Mouse (Mus musculus) lung, embryonic 14.5 days (tissue): ENCODE measurements around the gene Mob4. TPM values are rescaled to one million over a fixed set of nuclear protein-coding genes. Genes with fewer than 3 reads are reported as not detected.

Experiments
- ATAC-seq: fragments of 200-750 bp; cut with Nextera tagmentation; 2 replicates; pipeline ENCODE4 v1.8.0; 2017; ENCODE audit warnings: mild to moderate bottlenecking, moderate TSS enrichment, moderate library complexity; ENCODE audit not compliant: insufficient read depth
- DNase-seq: peaks from one replicate; pipeline ENCODE4 v3.0.0-alpha.2; 2015
- H3K27ac ChIP-seq: fragments of 300-500 bp; sonication (generic); 2 replicates; pipeline ENCODE4 v1.5.1; 2014; ENCODE audit warnings: low read depth, mild to moderate bottlenecking, moderate library complexity
- H3K27me3 ChIP-seq: fragments of 300-500 bp; sonication (generic); 2 replicates; pipeline ENCODE4 v1.6.1; 2014; ENCODE audit warnings: low read length, control low read depth; ENCODE audit not compliant: insufficient read depth
- H3K36me3 ChIP-seq: fragments of 300-500 bp; sonication (generic); 2 replicates; pipeline ENCODE4 v1.6.1; 2014; ENCODE audit warnings: control low read depth; ENCODE audit not compliant: insufficient read depth
- H3K4me1 ChIP-seq: fragments of 300-500 bp; sonication (generic); 2 replicates; pipeline ENCODE4 v1.6.1; 2014; ENCODE audit warnings: antibody characterized with exemption, control low read depth; ENCODE audit not compliant: insufficient read depth
- H3K4me2 ChIP-seq: fragments of 300-500 bp; sonication (generic); 2 replicates; pipeline ENCODE4 v1.6.1; 2014; ENCODE audit warnings: mild to moderate bottlenecking
- H3K4me3 ChIP-seq: fragments of 300-500 bp; sonication (generic); 2 replicates; pipeline ENCODE4 v1.5.1; 2014; ENCODE audit warnings: low read depth, low read length
- H3K9ac ChIP-seq: fragments of 300-500 bp; sonication (generic); 2 replicates; pipeline ENCODE4 v1.6.1; 2014
- H3K9me3 ChIP-seq: fragments of 300-500 bp; sonication (generic); 2 replicates; pipeline ENCODE4 v1.6.1; 2016; ENCODE audit warnings: low read depth, low read length, control low read depth
- CTCF ChIP-seq: IDR thresholded peaks from 2 replicates; pipeline ENCODE4 v1.5.1; 2016; ENCODE audit warnings: antibody characterized with exemption, low read depth
- WGBS: fragments of 180-500 bp; shearing (Covaris S2); extraction: QIAGEN DNeasy Blood & Tissue Kit; methylation state at CpG from one replicate; pipeline ENCODE4 v1.1.7; 2014; 5-methylcytosine and 5-hydroxymethylcytosine counted together
- polyA plus RNA-seq: library from polyadenylated mRNA; unstranded; fragments of >200 nt; fragmentation: Nextera tagmentation; extraction: Ambion mirVana; gene quantifications from 2 replicates; pipeline ENCODE4 v1.2.1, GENCODE M21; 2014

Gene Mob4
- polyA plus RNA-seq, 1 experiment from 2014 or later = 141 TPM

- Histone ChIP-seq H3K27me3 (no peaks in the 10 kb centered on the region), H3K27ac (peak overlapping the region; percentile 21; the same call in 1 of the 2 replicates), H3K36me3 (no peaks in the 10 kb centered on the region), H3K9ac (no peak overlapping the region), H3K4me3 (no peak overlapping the region), H3K4me2 (no peak overlapping the region), H3K9me3 (no peaks in the 10 kb centered on the region), H3K4me1 (peaks cover 6% of the 10 kb centered on the region; the same call in 1 of the 2 replicates)
- DNase-seq (peak; percentile 44), ATAC-seq (no peak)
- 50% methylated on average over 6 of the region's 6 CpGs for WGBS
- no peak for TF ChIP-seq CTCF
These were observed 65.4 kb downstream of the Mob4 start for GRCm38 (mm10) chr1:55196327-55197003.

GRCm38 (mm10) chr1:55198719-55199118 is 67.7 kb downstream of the Mob4 start:
- DNase-seq = no peak
- Histone ChIP-seq H3K9ac (no peak overlapping the region), H3K4me2 (no peak overlapping the region), H3K9me3 (no peaks in the 10 kb centered on the region), H3K4me1 (peaks cover 5% of the 10 kb centered on the region), H3K4me3 (no peak overlapping the region), H3K27me3 (no peaks in the 10 kb centered on the region), H3K36me3 (0 out of 2 replicates have a peak, but pooled peaks cover 2% of the 10 kb centered on the region), H3K27ac (no peak overlapping the region)
- WGBS = 46% methylated on average over 3 of the region's 3 CpGs
- no peak for TF ChIP-seq CTCF
- no peak for ATAC-seq

- Histone ChIP-seq H3K4me1 (peaks cover 5% of the 10 kb centered on the region), H3K36me3 (peaks cover 16% of the 10 kb centered on the region; the same call in 1 of the 2 replicates), H3K4me3 (no peak overlapping the region), H3K27ac (peak overlapping the region; percentile 82), H3K9me3 (no peaks in the 10 kb centered on the region), H3K9ac (no peak overlapping the region), H3K4me2 (peak overlapping the region; percentile 32; the same call in 1 of the 2 replicates), H3K27me3 (no peaks in the 10 kb centered on the region)
- no peak for TF ChIP-seq CTCF
- peak; percentile 84 for DNase-seq
- WGBS = 50% methylated on average over 18 of the region's 18 CpGs
- peak; percentile 66 for ATAC-seq
These were observed 71.1 kb downstream of the Mob4 start for GRCm38 (mm10) chr1:55201850-55202752.

Other genes starting within 250 kb of the Mob4 start
- gene Ankrd44, start 204.8 kb upstream of the Mob4 start, polyA plus RNA-seq = 18.3 and 22.2 TPM in 2 replicates
- 313 and 342 TPM in 2 replicates for gene Sf3b1, start 103.8 kb upstream of the Mob4 start, polyA plus RNA-seq
- 21.1 and 22.9 TPM in 2 replicates for gene Coq10b, start 78.5 kb upstream of the Mob4 start, polyA plus RNA-seq
- gene Hspe1, start 43.1 kb upstream of the Mob4 start, polyA plus RNA-seq = 435 and 439 TPM in 2 replicates
- gene Hspd1, start 43.0 kb upstream of the Mob4 start, polyA plus RNA-seq = 312 and 315 TPM in 2 replicates
- gene Rftn2, start 95.6 kb downstream of the Mob4 start, polyA plus RNA-seq = 12.1 and 12.6 TPM in 2 replicates
- gene Mars2, start 105.9 kb downstream of the Mob4 start, polyA plus RNA-seq = 2.9 and 3.3 TPM in 2 replicates
- 0.32 TPM in 1 of 2 replicates, not detected in the other for gene Boll, start 232.2 kb downstream of the Mob4 start, polyA plus RNA-seq